Mouse (Mus musculus) liver, postnatal 0 days (tissue): ENCODE data around the gene Gas2l3.

Experiments used
- CTCF ChIP-seq: sonication (generic); IDR thresholded peaks from 2 replicates; pipeline ENCODE4 v1.5.1; 2016; ENCODE audit warnings: antibody characterized with exemption, low read depth
- EP300 ChIP-seq: IDR thresholded peaks from 2 replicates; pipeline ENCODE4 v1.6.1; 2016; ENCODE audit warnings: antibody characterized with exemption, low read depth, mild to moderate bottlenecking

DNA sequence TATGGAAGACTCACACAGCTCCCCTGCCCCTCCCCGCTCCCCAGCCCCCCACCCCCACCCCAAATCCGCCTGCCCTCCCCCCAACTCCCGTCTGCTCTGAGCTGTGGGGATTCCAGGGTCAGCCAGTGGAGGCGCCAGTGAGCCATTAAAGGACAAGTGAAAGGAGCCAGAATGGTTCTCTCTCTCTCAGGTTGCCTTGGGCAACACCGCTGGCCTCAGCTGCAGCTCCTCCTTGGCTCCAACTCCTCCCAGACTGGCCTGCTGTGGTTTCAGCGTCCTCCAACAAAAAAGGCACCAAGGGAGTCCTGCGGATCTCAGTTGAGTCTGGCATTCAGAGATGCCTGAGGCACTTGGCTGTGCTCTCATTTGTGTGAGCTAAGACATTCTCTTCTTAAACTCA lies 47.9 kb downstream of the Gas2l3 start:
- TF ChIP-seq EP300 (no peak), CTCF (peak; percentile 61)
